Mouse (Mus musculus) hindbrain, embryonic 13.5 days (tissue): ENCODE results near the gene Tob2. TPM values are rescaled to one million over a fixed set of nuclear protein-coding genes. Genes with fewer than 3 reads are reported as not detected.

Source experiments
- ATAC-seq: fragments of 200-750 bp; cut with Nextera tagmentation; 2 replicates; pipeline ENCODE4 v1.8.0; 2017; ENCODE audit warnings: moderate TSS enrichment; ENCODE audit not compliant: low FRiP score
- H3K27ac ChIP-seq: fragments of 300-500 bp; sonication (generic); 2 replicates; pipeline ENCODE4 v1.5.1; 2015; ENCODE audit warnings: inconsistent platforms, mild to moderate bottlenecking, moderate library complexity
- H3K27me3 ChIP-seq: fragments of 300-500 bp; sonication (generic); 2 replicates; pipeline ENCODE4 v1.6.1; 2015; ENCODE audit warnings: mild to moderate bottlenecking, inconsistent platforms
- H3K36me3 ChIP-seq: fragments of 300-500 bp; sonication (generic); 2 replicates; pipeline ENCODE4 v1.6.1; 2015; ENCODE audit warnings: mild to moderate bottlenecking, inconsistent platforms
- H3K4me1 ChIP-seq: fragments of 300-500 bp; sonication (generic); replicated peaks from 2 replicates; pipeline ENCODE4 v1.6.1; 2015; ENCODE audit warnings: inconsistent platforms
- H3K4me2 ChIP-seq: fragments of 300-500 bp; sonication (generic); 2 replicates; pipeline ENCODE4 v1.6.1; 2015; ENCODE audit warnings: inconsistent platforms, mild to moderate bottlenecking, moderate library complexity
- H3K4me3 ChIP-seq: fragments of 300-500 bp; sonication (generic); 2 replicates; pipeline ENCODE4 v1.5.1; 2015; ENCODE audit warnings: mild to moderate bottlenecking, inconsistent platforms
- H3K9ac ChIP-seq: fragments of 300-500 bp; sonication (generic); 2 replicates; pipeline ENCODE4 v1.6.1; 2015; ENCODE audit warnings: mild to moderate bottlenecking, inconsistent platforms
- H3K9me3 ChIP-seq: fragments of 300-500 bp; sonication (generic); 2 replicates; pipeline ENCODE4 v1.6.1; 2016; ENCODE audit warnings: inconsistent platforms
- WGBS: fragments of 180-500 bp; shearing (Covaris S2); methylation state at CpG from one replicate; pipeline ENCODE4 v1.1.7; 2015; 5-methylcytosine and 5-hydroxymethylcytosine counted together
- polyA plus RNA-seq: library from polyadenylated mRNA; unstranded; fragments of >200 nt; fragmentation: Nextera tagmentation; extraction: Ambion mirVana; gene quantifications from 2 replicates; pipeline ENCODE4 v1.2.1, GENCODE M21; 2015

The Tob2 gene
- polyA plus RNA-seq, 1 experiment from 2014 or later = 15.7 TPM

DNA sequence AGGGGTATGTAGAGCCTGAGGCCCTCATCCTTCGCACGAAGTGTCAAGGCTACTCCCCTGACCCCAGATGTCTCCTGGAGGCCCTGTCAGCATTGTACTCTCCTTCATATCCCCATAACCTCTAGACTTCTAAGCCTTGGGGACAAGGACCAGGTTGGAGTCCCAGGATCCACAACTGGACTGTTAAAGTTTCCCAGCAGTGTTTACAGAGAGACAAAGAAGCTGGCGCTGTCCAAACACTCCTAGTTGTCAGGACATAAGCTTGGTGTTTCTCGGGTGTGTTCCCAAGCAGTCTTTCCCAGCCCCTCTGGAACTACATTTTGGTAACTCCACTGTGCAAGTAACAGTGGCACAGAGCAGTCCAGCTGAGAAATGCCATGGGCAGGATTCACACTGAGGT is 25.1 kb downstream of the Tob2 start:
- no peaks in the 10 kb centered on the region for H3K36me3 ChIP-seq
- H3K9ac ChIP-seq = no peak overlapping the region
- WGBS = 84% methylated on average over 4 of the region's 4 CpGs
- no peak for ATAC-seq
- H3K9me3 ChIP-seq = no peaks in the 10 kb centered on the region
- H3K4me3 ChIP-seq = no peak overlapping the region
- H3K27ac ChIP-seq = no peak overlapping the region
- H3K27me3 ChIP-seq = peaks cover 31% of the 10 kb centered on the region; the same call in 1 of the 2 replicates
- H3K4me1 ChIP-seq = peaks cover 26% of the 10 kb centered on the region
- no peak overlapping the region for H3K4me2 ChIP-seq

- H3K9me3 ChIP-seq = no peaks in the 10 kb centered on the region
- 97% methylated on average over 3 of the region's 3 CpGs for WGBS
- 0 out of 2 replicates have a peak overlapping the region, but pooled peaks have one; percentile 64 for H3K27ac ChIP-seq
- no peak overlapping the region for H3K4me2 ChIP-seq
- peaks cover 26% of the 10 kb centered on the region for H3K4me1 ChIP-seq
- ATAC-seq = no peak
- H3K36me3 ChIP-seq = peaks cover 5% of the 10 kb centered on the region
- no peak overlapping the region for H3K4me3 ChIP-seq
- H3K9ac ChIP-seq = no peak overlapping the region
- H3K27me3 ChIP-seq = peaks cover 27% of the 10 kb centered on the region; the same call in 1 of the 2 replicates
Observed at GRCm38 (mm10) chr15:81832219-81832618, 26.4 kb downstream of the Tob2 start.

GRCm38 (mm10) chr15:81831136-81831825 is 27.3 kb downstream of the Tob2 start:
- peak; percentile 80 for ATAC-seq
- Histone ChIP-seq H3K27ac (peak overlapping the region; percentile 64; the same call in 1 of the 2 replicates), H3K4me1 (peaks cover 19% of the 10 kb centered on the region), H3K4me2 (peak overlapping the region; percentile 23; the same call in 1 of the 2 replicates), H3K4me3 (no peak overlapping the region), H3K9ac (0 out of 2 replicates have a peak overlapping the region, but pooled peaks have one; percentile 51), H3K9me3 (no peaks in the 10 kb centered on the region), H3K27me3 (peaks cover 18% of the 10 kb centered on the region; the same call in 1 of the 2 replicates), H3K36me3 (peaks cover 14% of the 10 kb centered on the region)
- WGBS = 20% methylated on average over 24 of the region's 24 CpGs

DNA sequence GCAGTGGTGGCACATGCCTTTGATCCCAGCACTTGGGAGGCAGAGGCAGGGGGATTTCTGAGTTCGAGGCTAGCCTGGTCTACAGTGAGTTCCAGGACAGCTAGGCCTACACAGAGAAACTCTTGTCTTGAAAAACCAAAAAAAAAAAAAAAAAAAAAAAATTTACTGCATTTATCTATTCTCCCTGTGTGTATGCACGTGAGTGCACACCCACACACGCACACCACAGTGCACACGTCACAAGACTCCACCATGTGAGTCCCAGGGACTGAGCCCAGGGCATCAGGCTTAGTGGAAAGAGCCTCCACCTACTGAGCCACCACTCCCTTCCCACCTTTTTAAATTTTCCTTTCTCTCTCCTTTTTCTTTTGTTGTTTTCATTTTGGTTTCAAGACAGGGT is 28.1 kb downstream of the Tob2 start:
- no peak overlapping the region for H3K9ac ChIP-seq
- H3K36me3 ChIP-seq = peaks cover 22% of the 10 kb centered on the region
- ATAC-seq = no peak
- H3K4me3 ChIP-seq = no peak overlapping the region
- peaks cover 15% of the 10 kb centered on the region for H3K4me1 ChIP-seq
- 0 out of 2 replicates have a peak, but pooled peaks cover 12% of the 10 kb centered on the region for H3K27me3 ChIP-seq
- 99% methylated on average over 4 of the region's 4 CpGs for WGBS
- no peaks in the 10 kb centered on the region for H3K9me3 ChIP-seq
- H3K4me2 ChIP-seq = no peak overlapping the region
- H3K27ac ChIP-seq = no peak overlapping the region

DNA sequence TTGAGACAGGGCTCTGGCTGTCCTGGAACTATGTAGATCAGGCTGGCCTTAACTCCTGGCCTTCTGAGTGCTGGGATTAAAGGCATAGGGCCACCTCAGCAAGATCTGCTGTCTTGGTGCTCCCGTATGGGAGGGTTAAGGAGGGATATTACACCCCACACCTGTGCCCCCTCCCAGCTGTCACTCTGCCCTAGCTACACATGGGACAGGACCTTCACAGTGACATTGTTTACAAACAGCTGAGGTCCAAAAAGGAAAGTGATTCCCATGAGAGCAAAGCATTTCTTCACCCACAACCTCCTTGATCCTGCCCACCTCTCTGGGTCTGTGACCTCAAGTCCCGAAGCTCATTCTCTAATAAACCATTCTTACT is 29.4 kb downstream of the Tob2 start:
- Histone ChIP-seq H3K4me2 (no peak overlapping the region), H3K9ac (no peak overlapping the region), H3K4me3 (no peak overlapping the region), H3K9me3 (no peaks in the 10 kb centered on the region), H3K27me3 (0 out of 2 replicates have a peak, but pooled peaks cover 2% of the 10 kb centered on the region), H3K36me3 (peaks cover 35% of the 10 kb centered on the region), H3K27ac (no peak overlapping the region), H3K4me1 (peaks cover 10% of the 10 kb centered on the region)
- no peak for ATAC-seq
- WGBS = 75% methylated on average over 2 of the region's 2 CpGs

GRCm38 (mm10) chr15:81828426-81829207 is 30.0 kb downstream of the Tob2 start:
- H3K4me2 ChIP-seq = no peak overlapping the region
- H3K4me1 ChIP-seq = peaks cover 8% of the 10 kb centered on the region
- H3K27ac ChIP-seq = no peak overlapping the region
- no peak overlapping the region for H3K9ac ChIP-seq
- WGBS = 92% methylated on average over 7 of the region's 7 CpGs
- peaks cover 41% of the 10 kb centered on the region for H3K36me3 ChIP-seq
- no peak overlapping the region for H3K4me3 ChIP-seq
- no peak for ATAC-seq
- no peaks in the 10 kb centered on the region for H3K27me3 ChIP-seq
- H3K9me3 ChIP-seq = no peaks in the 10 kb centered on the region

- no peaks in the 10 kb centered on the region for H3K4me1 ChIP-seq
- WGBS = 80% methylated on average over 3 of the region's 3 CpGs
- no peaks in the 10 kb centered on the region for H3K27me3 ChIP-seq
- ATAC-seq = no peak
- H3K9ac ChIP-seq = no peak overlapping the region
- no peak overlapping the region for H3K27ac ChIP-seq
- H3K36me3 ChIP-seq = peaks cover 74% of the 10 kb centered on the region
- H3K4me2 ChIP-seq = no peak overlapping the region
- H3K4me3 ChIP-seq = no peak overlapping the region
- no peaks in the 10 kb centered on the region for H3K9me3 ChIP-seq
Observed at GRCm38 (mm10) chr15:81824832-81825231, 33.8 kb downstream of the Tob2 start.

DNA sequence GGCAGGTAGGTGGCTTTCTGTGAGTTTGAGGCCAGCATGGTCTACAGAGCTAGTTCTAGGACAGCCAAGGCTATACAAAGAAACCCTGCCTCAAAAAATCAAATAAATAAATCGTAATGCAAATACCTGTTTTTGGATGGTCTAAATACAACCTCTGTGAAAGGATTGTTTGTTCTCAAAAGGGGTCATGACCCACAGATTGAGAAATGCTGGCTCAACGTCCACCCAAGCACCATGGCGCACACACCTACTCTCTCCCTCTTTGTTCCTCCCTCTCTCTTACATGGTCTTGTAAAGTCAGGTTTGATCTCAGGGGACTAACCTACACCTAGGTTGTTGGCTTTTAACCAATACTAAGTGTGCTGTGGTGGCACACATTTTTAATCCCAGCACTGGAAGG is 36.0 kb downstream of the Tob2 start:
- Histone ChIP-seq H3K36me3 (peaks cover 95% of the 10 kb centered on the region), H3K27ac (no peak overlapping the region), H3K4me3 (no peak overlapping the region), H3K9ac (no peak overlapping the region), H3K4me1 (no peaks in the 10 kb centered on the region), H3K4me2 (no peak overlapping the region), H3K27me3 (no peaks in the 10 kb centered on the region), H3K9me3 (no peaks in the 10 kb centered on the region)
- WGBS = 84% methylated on average over 3 of the region's 3 CpGs
- ATAC-seq = no peak

- H3K4me1 ChIP-seq = peaks cover 12% of the 10 kb centered on the region
- peaks cover 82% of the 10 kb centered on the region for H3K36me3 ChIP-seq
- no peak overlapping the region for H3K4me3 ChIP-seq
- H3K9me3 ChIP-seq = no peaks in the 10 kb centered on the region
- H3K9ac ChIP-seq = no peak overlapping the region
- no peak overlapping the region for H3K27ac ChIP-seq
- H3K27me3 ChIP-seq = no peaks in the 10 kb centered on the region
- H3K4me2 ChIP-seq = no peak overlapping the region
- WGBS = 94% methylated on average over 3 of the region's 3 CpGs
- no peak for ATAC-seq
Observed at GRCm38 (mm10) chr15:81818404-81818803, 40.2 kb downstream of the Tob2 start.

DNA sequence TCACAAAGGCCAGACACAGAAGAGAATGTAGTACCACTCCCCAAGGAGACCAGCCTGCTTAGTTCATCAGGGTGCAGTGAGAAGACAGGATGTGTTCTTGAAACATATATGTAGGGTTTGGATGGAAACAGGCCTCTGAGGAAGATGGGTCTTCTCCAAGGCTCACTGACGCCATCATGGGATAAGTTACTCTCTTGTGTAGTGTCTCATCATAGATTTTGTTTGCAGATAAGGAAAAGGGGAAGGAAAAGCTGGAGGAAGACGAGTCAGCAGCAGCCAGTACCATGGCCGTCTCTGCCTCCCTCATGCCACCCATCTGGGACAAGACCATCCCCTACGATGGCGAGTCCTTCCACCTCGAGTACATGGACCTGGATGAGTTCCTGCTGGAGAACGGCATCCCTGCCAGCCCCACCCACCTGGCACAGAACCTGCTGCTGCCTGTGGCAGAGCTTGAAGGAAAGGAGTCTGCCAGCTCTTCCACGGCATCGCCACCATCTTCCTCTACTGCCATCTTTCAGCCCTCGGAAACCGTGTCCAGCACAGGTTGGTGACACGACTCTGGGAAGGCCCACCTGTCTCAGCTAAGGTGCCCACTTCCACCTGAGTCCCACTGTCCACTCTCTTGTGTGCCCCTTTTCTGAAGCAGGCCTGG is 43.8 kb downstream of the Tob2 start:
- no peak for ATAC-seq
- Histone ChIP-seq H3K4me1 (peaks cover 38% of the 10 kb centered on the region), H3K4me3 (no peak overlapping the region), H3K9ac (0 out of 2 replicates have a peak overlapping the region, but pooled peaks have one; percentile 19), H3K4me2 (no peak overlapping the region), H3K36me3 (peaks cover 51% of the 10 kb centered on the region), H3K27ac (no peak overlapping the region), H3K27me3 (no peaks in the 10 kb centered on the region), H3K9me3 (no peaks in the 10 kb centered on the region)
- 91% methylated on average over 12 of the region's 12 CpGs for WGBS

GRCm38 (mm10) chr15:81813986-81814705 is 44.5 kb downstream of the Tob2 start:
- peaks cover 44% of the 10 kb centered on the region for H3K36me3 ChIP-seq
- H3K4me1 ChIP-seq = peaks cover 42% of the 10 kb centered on the region
- no peak overlapping the region for H3K9ac ChIP-seq
- H3K4me3 ChIP-seq = no peak overlapping the region
- no peak overlapping the region for H3K4me2 ChIP-seq
- WGBS = 68% methylated on average over 5 of the region's 5 CpGs
- no peaks in the 10 kb centered on the region for H3K27me3 ChIP-seq
- no peak for ATAC-seq
- H3K27ac ChIP-seq = no peak overlapping the region
- no peaks in the 10 kb centered on the region for H3K9me3 ChIP-seq
